Mouse (Mus musculus) spleen, adult 2 months (tissue): ENCODE results near the gene Slc35f5. TPM values are rescaled to one million over a fixed set of nuclear protein-coding genes. Genes with fewer than 3 reads are reported as not detected.

ENCODE experiments used
- DNase-seq, 2 experiments: peaks; one replicate each; pipeline versions ENCODE4 v3.0.0 to v3.0.0-alpha.2; 2012 to 2021; ENCODE audit warnings: low spot score in 2 of 2, low read depth in 1 of 2
- H3K27ac ChIP-seq: fragments of 200-500 bp; 2 replicates; pipeline ENCODE4 v1.5.1; 2012; ENCODE audit warnings: low read length, inconsistent platforms; ENCODE audit not compliant: insufficient read depth
- H3K27me3 ChIP-seq: fragments of 200-500 bp; 2 replicates; pipeline ENCODE4 v1.6.1; 2012; ENCODE audit warnings: mild to moderate bottlenecking, moderate library complexity, low read length, inconsistent platforms; ENCODE audit not compliant: control insufficient read depth, insufficient read depth
- H3K36me3 ChIP-seq: fragments of 200-500 bp; 2 replicates; pipeline ENCODE4 v1.6.1; 2012; ENCODE audit warnings: mild to moderate bottlenecking, low read length, inconsistent platforms; ENCODE audit not compliant: control insufficient read depth, insufficient read depth
- H3K4me1 ChIP-seq: fragments of 200-500 bp; 2 replicates; pipeline ENCODE4 v1.6.1; 2011; ENCODE audit warnings: inconsistent platforms; ENCODE audit not compliant: control insufficient read depth, insufficient read depth, insufficient read length
- H3K4me3 ChIP-seq: fragments of 200-500 bp; 2 replicates; pipeline ENCODE4 v1.5.1; 2011; ENCODE audit warnings: mild to moderate bottlenecking, inconsistent platforms; ENCODE audit not compliant: insufficient read depth, insufficient read length; ENCODE audit errors: extremely low read depth
- CTCF ChIP-seq: fragments of 200-500 bp; IDR thresholded peaks from 2 replicates; pipeline ENCODE4 v1.5.1; 2011; ENCODE audit warnings: mild to moderate bottlenecking, inconsistent platforms; ENCODE audit not compliant: insufficient read depth, insufficient read length, insufficient replicate concordance; ENCODE audit errors: extremely low read depth
- POLR2A ChIP-seq: fragments of 200-500 bp; IDR thresholded peaks from 2 replicates; pipeline ENCODE4 v1.6.1; 2011; ENCODE audit warnings: low read depth, low read length, inconsistent platforms
- WGBS: fragments of 180-500 bp; shearing (Covaris S2); methylation state at CpG from one replicate; pipeline ENCODE4 v1.1.7; 2018; 5-methylcytosine and 5-hydroxymethylcytosine counted together
- polyA plus RNA-seq: library from polyadenylated mRNA; depleted of rRNA; stranded (reverse); fragments of >200 nt; gene quantifications from 2 replicates; pipeline ENCODE4 v1.2.3, GENCODE M21; 2012; rRNA removed

The Slc35f5 gene
- polyA plus RNA-seq, 1 experiment, result 3.8 TPM

- Histone ChIP-seq H3K36me3 (no peaks in the 10 kb centered on the region), H3K4me1 (no peaks in the 10 kb centered on the region), H3K27me3 (no peaks in the 10 kb centered on the region), H3K27ac (no peak overlapping the region), H3K4me3 (no peak overlapping the region)
- TF ChIP-seq POLR2A, result no peak
- no peak for TF ChIP-seq CTCF
- no peak for DNase-seq
- 86% methylated on average over 4 of the region's 4 CpGs for WGBS
Observed at GRCm38 (mm10) chr1:125624376-125625076, 64.1 kb downstream of the Slc35f5 start.

GRCm38 (mm10) chr1:125639501-125640253 lies 79.3 kb downstream of the Slc35f5 start:
- no peaks in the 10 kb centered on the region for H3K4me1 ChIP-seq
- H3K27me3 ChIP-seq, result no peaks in the 10 kb centered on the region
- DNase-seq, result no peak
- 92% methylated on average over 8 of the region's 8 CpGs for WGBS
- no peak overlapping the region for H3K27ac ChIP-seq
- TF ChIP-seq CTCF (no peak), POLR2A (no peak)
- no peaks in the 10 kb centered on the region for H3K36me3 ChIP-seq
- H3K4me3 ChIP-seq, result no peak overlapping the region

- TF ChIP-seq POLR2A (no peak), CTCF (no peak)
- Histone ChIP-seq H3K36me3 (no peaks in the 10 kb centered on the region), H3K4me3 (no peak overlapping the region), H3K4me1 (no peaks in the 10 kb centered on the region), H3K27me3 (no peaks in the 10 kb centered on the region), H3K27ac (no peak overlapping the region)
- whole genome bisulfite sequencing, result 72% methylated on average over 1 of the region's 1 CpGs
- no peak for DNase-seq
Observed at GRCm38 (mm10) chr1:125643643-125644042, 83.2 kb downstream of the Slc35f5 start.

Other genes with a start within 250 kb of the Slc35f5 start
- gene Actr3, start 124.9 kb upstream of the Slc35f5 start, polyA plus RNA-seq, result 80.7 and 89.6 TPM in 2 replicates
- gene Gpr39, start 116.4 kb downstream of the Slc35f5 start, polyA plus RNA-seq, result 0.25 and 0.29 TPM in 2 replicates